Mouse (Mus musculus) liver, adult 2 months (tissue): ENCODE measurements around the gene Zfp42. TPM values are rescaled to one million over a fixed set of nuclear protein-coding genes. Genes with fewer than 3 reads are reported as not detected.

ENCODE experiments used
- DNase-seq: peaks from one replicate; pipeline ENCODE4 v3.0.0-alpha.2; 2011; ENCODE audit warnings: low read depth, low spot score; ENCODE audit errors: extremely low read depth
- H3K27ac ChIP-seq: fragments of 200-500 bp; replicated peaks from 2 replicates; pipeline ENCODE4 v1.5.1; 2012; ENCODE audit warnings: low read depth, mild to moderate bottlenecking, control low read depth, inconsistent platforms, low read length; ENCODE audit not compliant: insufficient read depth
- H3K27me3 ChIP-seq: fragments of 200-500 bp; 2 replicates; pipeline ENCODE4 v1.6.1; 2012; ENCODE audit warnings: mild to moderate bottlenecking, moderate library complexity, low read length, inconsistent platforms; ENCODE audit not compliant: control insufficient read depth, insufficient read depth
- H3K36me3 ChIP-seq: fragments of 200-500 bp; 2 replicates; pipeline ENCODE4 v1.6.1; 2012; ENCODE audit warnings: low read length, inconsistent platforms; ENCODE audit not compliant: control insufficient read depth, insufficient read depth
- H3K4me1 ChIP-seq: fragments of 200-500 bp; 2 replicates; pipeline ENCODE4 v1.6.1; 2011; ENCODE audit warnings: low read length; ENCODE audit not compliant: control insufficient read depth, insufficient read depth
- H3K4me3 ChIP-seq: fragments of 200-500 bp; 2 replicates; pipeline ENCODE4 v1.5.1; 2011; ENCODE audit warnings: low read depth, mild to moderate bottlenecking, control low read depth, low read length, moderate library complexity; ENCODE audit not compliant: insufficient read depth
- H3K79me2 ChIP-seq: fragments of 200-500 bp; 2 replicates; pipeline ENCODE4 v1.6.1; 2012; ENCODE audit warnings: inconsistent platforms, mild to moderate bottlenecking, low read length, moderate library complexity; ENCODE audit not compliant: control insufficient read depth, insufficient read depth
- H3K9ac ChIP-seq: fragments of 200-500 bp; 2 replicates; pipeline ENCODE4 v1.6.1; 2012; ENCODE audit warnings: low read depth, mild to moderate bottlenecking, control low read depth, inconsistent platforms, low read length
- CTCF ChIP-seq: fragments of 200-500 bp; IDR thresholded peaks from 2 replicates; pipeline ENCODE4 v1.5.1; 2011; ENCODE audit warnings: low read depth, low read length, control low read depth
- POLR2A ChIP-seq: fragments of 200-500 bp; IDR thresholded peaks from 2 replicates; pipeline ENCODE4 v1.6.1; 2011; ENCODE audit warnings: low read length, control low read depth; ENCODE audit not compliant: insufficient read depth; ENCODE audit errors: extremely low read depth
- WGBS: fragments of 180-500 bp; shearing (Covaris S2); methylation state at CpG from one replicate; pipeline ENCODE4 v1.1.7; 2018; 5-methylcytosine and 5-hydroxymethylcytosine counted together
- polyA plus RNA-seq: library from polyadenylated mRNA; depleted of rRNA; stranded (reverse); fragments of >200 nt; gene quantifications from 2 replicates; pipeline ENCODE4 v1.2.3, GENCODE M21; 2012
- total RNA-seq: library from RNA; depleted of rRNA; stranded (reverse); fragments of >200 nt; gene quantifications from 2 replicates; pipeline ENCODE4 v1.2.3, GENCODE M21; 2014

The Zfp42 gene
- total and polyA plus RNA-seq, 2 experiments = not detected

DNA sequence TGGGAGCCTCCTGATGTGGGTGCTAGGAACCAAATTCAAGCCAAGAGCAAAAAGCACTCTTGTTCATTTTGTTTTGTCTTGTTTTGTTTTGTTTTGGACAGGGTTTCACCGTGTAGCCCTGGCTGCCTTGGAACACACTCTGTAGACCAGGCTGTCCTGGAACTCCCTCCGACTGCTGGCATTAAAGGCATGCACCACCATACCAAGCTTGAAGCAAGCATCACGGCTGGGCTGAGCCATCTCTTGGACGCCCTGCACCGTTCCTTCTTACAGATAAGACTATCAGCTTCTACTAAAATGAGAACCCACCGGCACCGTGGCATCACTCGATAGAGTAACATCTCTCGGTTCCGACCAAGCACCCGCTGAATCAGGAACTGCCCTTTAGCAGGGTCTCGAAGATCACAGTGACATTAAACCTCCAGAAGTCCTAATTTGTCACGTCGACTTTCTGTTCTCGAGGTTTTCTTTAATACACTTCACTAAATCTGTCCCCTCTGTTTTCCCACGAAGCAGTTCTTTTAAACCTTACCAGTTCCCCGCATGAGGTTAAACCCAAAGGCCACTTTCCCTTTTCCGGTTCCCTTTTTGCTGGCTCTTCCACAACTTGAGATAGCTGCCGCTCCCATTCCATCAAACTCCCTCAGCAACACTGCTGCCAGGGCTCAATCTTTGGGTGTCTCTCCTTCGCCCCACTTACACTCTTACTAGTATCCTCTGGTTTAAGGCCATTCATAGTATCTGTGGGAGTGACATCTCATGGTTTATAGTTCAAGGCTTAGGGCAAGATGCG, 23.3 kb upstream of the Zfp42 start:
- H3K9ac ChIP-seq = no peak overlapping the region
- no peak for TF ChIP-seq CTCF
- TF ChIP-seq POLR2A = no peak
- H3K4me1 ChIP-seq = no peaks in the 10 kb centered on the region
- H3K79me2 ChIP-seq = no peaks in the 10 kb centered on the region
- no peaks in the 10 kb centered on the region for H3K36me3 ChIP-seq
- H3K27ac ChIP-seq = no peak overlapping the region
- WGBS = 92% methylated on average over 21 of the region's 21 CpGs
- no peak overlapping the region for H3K4me3 ChIP-seq
- H3K27me3 ChIP-seq = no peaks in the 10 kb centered on the region
- no peak for DNase-seq

- H3K27ac ChIP-seq = no peak overlapping the region
- H3K4me3 ChIP-seq = no peak overlapping the region
- H3K79me2 ChIP-seq = no peaks in the 10 kb centered on the region
- DNase-seq = no peak
- TF ChIP-seq POLR2A = no peak
- no peaks in the 10 kb centered on the region for H3K4me1 ChIP-seq
- H3K36me3 ChIP-seq = no peaks in the 10 kb centered on the region
- no peak overlapping the region for H3K9ac ChIP-seq
- WGBS = 74% methylated on average over 10 of the region's 10 CpGs
- no peaks in the 10 kb centered on the region for H3K27me3 ChIP-seq
Observed at GRCm38 (mm10) chr8:43328666-43329065, 21.9 kb upstream of the Zfp42 start.

GRCm38 (mm10) chr8:43320771-43321170, 14.0 kb upstream of the Zfp42 start:
- Histone ChIP-seq H3K4me3 (no peak overlapping the region), H3K36me3 (no peaks in the 10 kb centered on the region), H3K9ac (no peak overlapping the region), H3K4me1 (no peaks in the 10 kb centered on the region), H3K79me2 (no peaks in the 10 kb centered on the region), H3K27me3 (no peaks in the 10 kb centered on the region), H3K27ac (no peak overlapping the region)
- 85% methylated on average over 5 of the region's 5 CpGs for WGBS
- DNase-seq = no peak
- TF ChIP-seq POLR2A (no peak), CTCF (no peak)

- no peaks in the 10 kb centered on the region for H3K27me3 ChIP-seq
- TF ChIP-seq POLR2A (no peak), CTCF (no peak)
- H3K27ac ChIP-seq = no peak overlapping the region
- H3K9ac ChIP-seq = no peak overlapping the region
- no peaks in the 10 kb centered on the region for H3K36me3 ChIP-seq
- H3K79me2 ChIP-seq = no peaks in the 10 kb centered on the region
- no peaks in the 10 kb centered on the region for H3K4me1 ChIP-seq
- 63% methylated on average over 2 of the region's 2 CpGs for WGBS
- no peak overlapping the region for H3K4me3 ChIP-seq
- no peak for DNase-seq
Observed at GRCm38 (mm10) chr8:43308213-43308612, 1.4 kb upstream of the Zfp42 start.

DNA sequence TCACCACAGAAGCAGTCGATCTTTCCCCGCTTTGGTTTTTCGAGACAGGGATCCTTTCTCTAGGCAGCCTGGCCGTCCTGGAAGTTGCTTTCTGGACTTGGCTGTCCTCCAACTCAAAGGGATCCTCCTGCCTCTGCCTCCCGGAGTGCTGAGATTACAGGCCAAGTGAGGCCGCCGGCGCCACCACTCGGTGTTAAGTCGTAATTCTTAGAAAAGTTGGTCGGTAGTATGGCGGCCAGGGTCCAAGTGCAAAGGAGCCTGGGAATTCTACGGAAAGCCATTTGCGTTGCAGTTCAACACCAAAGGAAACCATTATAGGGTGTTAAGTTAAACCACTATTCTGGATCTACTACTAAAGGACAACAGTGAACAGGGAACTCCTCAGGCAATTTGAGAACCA, 1.1 kb downstream of the Zfp42 start:
- Histone ChIP-seq H3K36me3 (no peaks in the 10 kb centered on the region), H3K27ac (no peak overlapping the region), H3K27me3 (no peaks in the 10 kb centered on the region), H3K79me2 (no peaks in the 10 kb centered on the region), H3K4me1 (no peaks in the 10 kb centered on the region), H3K4me3 (no peak overlapping the region), H3K9ac (no peak overlapping the region)
- whole genome bisulfite sequencing = 96% methylated on average over 14 of the region's 14 CpGs
- DNase-seq = no peak
- TF ChIP-seq CTCF (no peak), POLR2A (no peak)

DNA sequence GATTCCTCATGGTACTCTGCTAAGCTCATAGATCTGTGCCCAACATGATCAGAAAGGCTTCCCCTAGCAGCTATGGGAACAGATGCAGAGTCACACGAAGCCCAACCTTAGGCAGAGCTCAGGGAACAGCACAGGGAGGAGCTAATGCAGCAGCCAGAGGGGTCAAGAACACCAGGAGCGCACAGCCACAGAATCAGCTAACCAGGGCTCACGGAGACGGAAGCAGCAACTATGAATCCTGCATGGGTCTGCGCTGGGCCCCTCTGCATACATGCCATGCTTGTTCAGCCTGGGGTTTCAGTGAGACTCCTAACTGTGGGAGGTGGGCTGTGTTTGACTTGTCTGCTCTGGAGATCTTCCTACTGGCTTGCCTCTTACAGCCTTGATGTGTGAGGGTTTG, 7.0 kb downstream of the Zfp42 start:
- Histone ChIP-seq H3K27me3 (no peaks in the 10 kb centered on the region), H3K27ac (no peak overlapping the region), H3K36me3 (no peaks in the 10 kb centered on the region), H3K4me3 (no peak overlapping the region), H3K79me2 (no peaks in the 10 kb centered on the region), H3K4me1 (no peaks in the 10 kb centered on the region), H3K9ac (no peak overlapping the region)
- WGBS = 64% methylated on average over 5 of the region's 5 CpGs
- TF ChIP-seq POLR2A = no peak
- TF ChIP-seq CTCF = no peak
- DNase-seq = no peak
